ENCODE assay signal across 12 mouse cellular contexts in the genomic region with DNA sequence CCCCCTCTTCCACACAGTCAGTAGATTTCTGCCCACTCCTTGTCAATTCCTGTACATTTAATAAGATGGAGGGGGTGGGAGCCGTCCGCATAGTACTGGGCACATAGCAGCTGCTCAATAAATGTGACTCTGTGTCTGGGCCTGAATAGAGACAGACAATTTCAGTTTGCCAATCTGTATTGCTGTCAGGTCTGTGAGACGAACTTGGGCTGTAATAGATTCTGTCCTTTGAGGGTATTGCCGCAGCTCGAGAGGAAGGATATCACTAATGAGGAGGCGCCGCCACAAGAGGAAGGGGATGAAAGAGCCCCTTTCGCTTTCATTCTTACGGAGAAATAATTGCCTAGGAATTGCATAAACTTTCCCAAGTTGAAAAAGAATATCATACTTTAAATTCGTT.
"Had no signal": no experiment of that assay in that cellular context is flagged by ENCODE, and none has a peak within 500 bp of the region (broad histone marks: within the 10 kb centered on the region; RNA-seq: fewer than 3 reads in every experiment).

No protein-coding gene starts in this region.

- DNase-seq: kidney, adult 18-20 months; kidney, postnatal 14 days; lung, embryonic 14.5 days; lung, postnatal 10 days; lung, postnatal 4 days; thymus, postnatal 14 days had no signal

- H3K36me3 ChIP-seq: kidney, embryonic 15.5 days; limb, embryonic 10.5 days; liver, embryonic 12.5 days; neural tube, embryonic 12.5 days had no signal

- H3K27ac ChIP-seq: kidney, embryonic 15.5 days; limb, embryonic 10.5 days; liver, embryonic 12.5 days; neural tube, embryonic 12.5 days; stomach, postnatal 0 days had no signal

- H3K27me3 ChIP-seq: kidney, embryonic 15.5 days; liver, embryonic 12.5 days; megakaryocyte, embryonic 14.5 days; neural tube, embryonic 12.5 days had no signal

- ATAC-seq: liver, embryonic 12.5 days had no signal

- H3K9ac ChIP-seq: kidney, embryonic 15.5 days; liver, embryonic 12.5 days; lung, embryonic 14.5 days; neural tube, embryonic 12.5 days had no signal

- H3K4me1 ChIP-seq: megakaryocyte, embryonic 14.5 days had no signal

- H3K4me2 ChIP-seq: kidney, embryonic 15.5 days; liver, embryonic 12.5 days; lung, embryonic 14.5 days; neural tube, embryonic 12.5 days had no signal

- H3K4me3 ChIP-seq: kidney, embryonic 15.5 days; limb, embryonic 10.5 days; liver, embryonic 12.5 days; megakaryocyte, embryonic 14.5 days; neural tube, embryonic 12.5 days had no signal

- H3K9me3 ChIP-seq: kidney, embryonic 15.5 days; limb, embryonic 10.5 days; liver, embryonic 12.5 days; neural tube, embryonic 12.5 days had no signal
